Mouse (Mus musculus): ENCODE measurements around the gene Fam117b. TPM values are rescaled to one million over a fixed set of nuclear protein-coding genes. Genes with fewer than 3 reads are reported as not detected.

Gene Fam117b
- polyA plus RNA-seq, 1 experiment from 2014 or later = 4.0 TPM

DNA sequence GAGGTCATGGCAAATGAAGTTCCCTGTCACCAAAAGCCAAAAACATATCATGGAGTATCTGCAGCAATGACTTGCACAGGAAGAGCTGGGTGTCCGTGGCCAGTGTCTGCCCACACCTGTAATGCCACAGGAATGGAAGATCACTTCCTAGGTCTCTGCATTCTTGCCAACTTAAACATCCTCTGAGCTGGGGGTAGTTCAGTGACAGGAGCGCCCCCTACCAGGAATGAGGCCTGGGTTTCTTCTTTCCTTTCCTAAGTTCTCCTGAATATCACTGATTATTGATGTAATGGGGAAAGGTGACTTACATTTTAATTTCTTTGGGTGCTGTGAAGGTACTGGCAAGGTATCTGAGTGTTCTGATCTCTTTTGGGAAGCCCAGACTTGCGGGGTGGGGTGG lies 82.8 kb downstream of the Fam117b start:
- Histone ChIP-seq H3K27ac (ENCODE audit: low read length) (no peak overlapping the region), H3K9ac (ENCODE audit: low read length) (no peak overlapping the region)
- ATAC-seq (ENCODE audit: insufficient read depth, low FRiP score) = no peak

GRCm38 (mm10) chr1:59997352-59997751 lies 84.5 kb downstream of the Fam117b start:
- 35% methylated on average over 5 of the region's 5 CpGs for WGBS
- H3K4me1 ChIP-seq (ENCODE audit: control insufficient read depth, insufficient read depth, low read length) = peaks cover 4% of the 10 kb centered on the region; the same call in 1 of the 2 replicates
- ATAC-seq (ENCODE audit: insufficient read depth, low FRiP score) = no peak

More for the DNA sequence above, 82.8 kb downstream of the Fam117b start:
- Histone ChIP-seq H3K4me2 (ENCODE audit: low read depth, low read length) (no peak overlapping the region), H3K4me3 (replicated peaks; ENCODE audit: low read length) (no peak overlapping the region), H3K27me3 (ENCODE audit: control insufficient read depth, insufficient read depth, low read length) (no peaks in the 10 kb centered on the region), H3K36me3 (ENCODE audit: control insufficient read depth, insufficient read depth, low read length) (no peaks in the 10 kb centered on the region), H3K9me3 (replicated peaks; ENCODE audit: control insufficient read depth, low read length) (no peaks in the 10 kb centered on the region), H3K4me1 (ENCODE audit: control insufficient read depth, insufficient read depth, low read length) (peaks cover 4% of the 10 kb centered on the region; the same call in 1 of the 2 replicates)
- 47% methylated on average over 3 of the region's 3 CpGs for WGBS

DNA sequence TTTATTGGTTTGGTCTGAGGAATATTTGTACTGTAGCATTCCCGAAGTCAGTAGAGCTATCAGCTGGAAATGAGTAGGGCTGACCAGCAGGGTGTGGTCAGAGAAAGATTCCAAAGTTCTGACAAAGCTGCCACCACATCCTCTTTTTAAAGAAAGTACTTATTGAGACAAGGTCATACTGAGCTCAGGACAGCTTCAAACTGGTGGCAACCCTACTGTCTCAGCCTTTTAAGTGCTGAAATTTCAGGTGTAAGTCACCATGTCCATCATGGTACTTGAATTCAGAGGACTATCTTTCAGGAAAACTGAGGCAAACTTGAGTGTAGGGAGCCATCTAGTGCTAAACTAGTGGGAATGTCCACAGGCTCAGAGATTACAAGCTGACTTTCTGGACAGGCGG lies 87.5 kb downstream of the Fam117b start:
- WGBS = 32% methylated on average over 2 of the region's 2 CpGs
- Histone ChIP-seq H3K27me3 (ENCODE audit: control insufficient read depth, insufficient read depth, low read length) (no peaks in the 10 kb centered on the region), H3K9me3 (replicated peaks; ENCODE audit: control insufficient read depth, low read length) (no peaks in the 10 kb centered on the region), H3K27ac (ENCODE audit: low read length) (no peak overlapping the region), H3K4me1 (ENCODE audit: control insufficient read depth, insufficient read depth, low read length) (peaks cover 4% of the 10 kb centered on the region; the same call in 1 of the 2 replicates), H3K4me3 (replicated peaks; ENCODE audit: low read length) (no peak overlapping the region), H3K9ac (ENCODE audit: low read length) (no peak overlapping the region), H3K36me3 (ENCODE audit: control insufficient read depth, insufficient read depth, low read length) (no peaks in the 10 kb centered on the region), H3K4me2 (ENCODE audit: low read depth, low read length) (no peak overlapping the region)
- ATAC-seq (ENCODE audit: insufficient read depth, low FRiP score) = no peak

More at GRCm38 (mm10) chr1:59997352-59997751, 84.5 kb downstream of the Fam117b start:
- Histone ChIP-seq H3K27me3 (ENCODE audit: control insufficient read depth, insufficient read depth, low read length) (no peaks in the 10 kb centered on the region), H3K4me2 (ENCODE audit: low read depth, low read length) (no peak overlapping the region), H3K9ac (ENCODE audit: low read length) (no peak overlapping the region), H3K4me3 (replicated peaks; ENCODE audit: low read length) (no peak overlapping the region), H3K9me3 (replicated peaks; ENCODE audit: control insufficient read depth, low read length) (no peaks in the 10 kb centered on the region), H3K36me3 (ENCODE audit: control insufficient read depth, insufficient read depth, low read length) (no peaks in the 10 kb centered on the region), H3K27ac (ENCODE audit: low read length) (no peak overlapping the region)

DNA sequence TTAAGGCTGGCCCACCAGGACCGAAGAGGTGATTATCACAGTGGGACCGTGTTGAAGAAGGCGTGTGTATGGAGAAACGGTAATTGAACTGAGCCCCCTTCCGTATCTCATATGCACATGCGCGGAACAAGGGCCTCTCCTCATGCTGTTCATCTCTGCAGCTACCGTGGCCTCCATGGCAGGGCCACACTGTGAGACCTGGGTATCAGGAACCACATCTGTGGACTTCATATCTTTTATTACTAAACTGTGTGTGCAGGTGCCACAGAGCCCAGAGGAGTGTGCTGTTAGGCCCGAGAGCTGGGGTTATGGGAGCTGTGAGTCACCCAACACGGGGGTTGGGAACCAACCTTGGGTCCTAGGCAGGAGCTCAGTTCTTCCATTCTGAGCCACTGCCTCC lies 94.5 kb downstream of the Fam117b start:
- Histone ChIP-seq H3K4me1 (ENCODE audit: control insufficient read depth, insufficient read depth, low read length) (no peaks in the 10 kb centered on the region), H3K27ac (ENCODE audit: low read length) (no peak overlapping the region), H3K4me3 (replicated peaks; ENCODE audit: low read length) (no peak overlapping the region), H3K27me3 (ENCODE audit: control insufficient read depth, insufficient read depth, low read length) (no peaks in the 10 kb centered on the region), H3K9me3 (replicated peaks; ENCODE audit: control insufficient read depth, low read length) (no peaks in the 10 kb centered on the region), H3K4me2 (ENCODE audit: low read depth, low read length) (no peak overlapping the region), H3K36me3 (ENCODE audit: control insufficient read depth, insufficient read depth, low read length) (no peaks in the 10 kb centered on the region), H3K9ac (ENCODE audit: low read length) (no peak overlapping the region)
- 88% methylated on average over 10 of the region's 10 CpGs for WGBS
- no peak for ATAC-seq (ENCODE audit: insufficient read depth, low FRiP score)

DNA sequence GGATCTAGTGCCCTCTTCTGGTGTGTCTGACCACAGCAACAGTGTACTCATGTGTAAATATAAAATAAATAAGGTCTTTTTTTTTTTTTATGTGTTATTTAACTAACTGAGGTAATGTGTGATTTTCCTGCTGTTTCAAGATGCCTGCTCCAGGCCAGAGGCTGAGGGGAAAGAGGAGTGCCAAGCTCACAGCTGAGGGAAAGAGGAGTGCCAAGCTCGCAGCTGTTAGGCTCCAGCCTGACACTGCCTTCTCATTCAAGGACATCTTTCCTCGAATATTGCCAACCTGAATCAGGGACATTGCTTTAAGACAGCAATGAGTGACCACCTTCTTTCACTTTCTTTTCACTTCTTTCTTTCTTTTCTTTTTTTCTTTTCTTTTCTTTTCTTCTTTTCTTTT lies 95.9 kb downstream of the Fam117b start:
- Histone ChIP-seq H3K9me3 (replicated peaks; ENCODE audit: control insufficient read depth, low read length) (no peaks in the 10 kb centered on the region), H3K27ac (ENCODE audit: low read length) (no peak overlapping the region), H3K36me3 (ENCODE audit: control insufficient read depth, insufficient read depth, low read length) (no peaks in the 10 kb centered on the region), H3K4me2 (ENCODE audit: low read depth, low read length) (no peak overlapping the region), H3K4me1 (ENCODE audit: control insufficient read depth, insufficient read depth, low read length) (no peaks in the 10 kb centered on the region), H3K27me3 (ENCODE audit: control insufficient read depth, insufficient read depth, low read length) (no peaks in the 10 kb centered on the region), H3K4me3 (replicated peaks; ENCODE audit: low read length) (no peak overlapping the region), H3K9ac (ENCODE audit: low read length) (no peak overlapping the region)
- 87% methylated on average over 2 of the region's 2 CpGs for WGBS
- ATAC-seq (ENCODE audit: insufficient read depth, low FRiP score) = no peak

- Histone ChIP-seq H3K4me1 (ENCODE audit: control insufficient read depth, insufficient read depth, low read length) (no peaks in the 10 kb centered on the region), H3K4me2 (ENCODE audit: low read depth, low read length) (no peak overlapping the region), H3K9me3 (replicated peaks; ENCODE audit: control insufficient read depth, low read length) (no peaks in the 10 kb centered on the region), H3K27me3 (ENCODE audit: control insufficient read depth, insufficient read depth, low read length) (no peaks in the 10 kb centered on the region), H3K27ac (ENCODE audit: low read length) (no peak overlapping the region), H3K4me3 (replicated peaks; ENCODE audit: low read length) (no peak overlapping the region), H3K36me3 (ENCODE audit: control insufficient read depth, insufficient read depth, low read length) (no peaks in the 10 kb centered on the region), H3K9ac (ENCODE audit: low read length) (no peak overlapping the region)
- ATAC-seq (ENCODE audit: insufficient read depth, low FRiP score) = no peak
- 84% methylated on average over 10 of the region's 10 CpGs for WGBS
Measured at GRCm38 (mm10) chr1:60013779-60014178, 101.0 kb downstream of the Fam117b start.

- no peaks in the 10 kb centered on the region for H3K9me3 ChIP-seq (replicated peaks; ENCODE audit: control insufficient read depth, low read length)
- H3K4me2 ChIP-seq (ENCODE audit: low read depth, low read length) = no peak overlapping the region
- H3K27me3 ChIP-seq (ENCODE audit: control insufficient read depth, insufficient read depth, low read length) = no peaks in the 10 kb centered on the region
- ATAC-seq (ENCODE audit: insufficient read depth, low FRiP score) = no peak
- no peaks in the 10 kb centered on the region for H3K4me1 ChIP-seq (ENCODE audit: control insufficient read depth, insufficient read depth, low read length)
- no peak overlapping the region for H3K9ac ChIP-seq (ENCODE audit: low read length)
- 76% methylated on average over 6 of the region's 6 CpGs for WGBS
- no peaks in the 10 kb centered on the region for H3K36me3 ChIP-seq (ENCODE audit: control insufficient read depth, insufficient read depth, low read length)
- no peak overlapping the region for H3K4me3 ChIP-seq (replicated peaks; ENCODE audit: low read length)
- H3K27ac ChIP-seq (ENCODE audit: low read length) = no peak overlapping the region
Measured at GRCm38 (mm10) chr1:60015511-60015910, 102.7 kb downstream of the Fam117b start.

GRCm38 (mm10) chr1:60016136-60016611 lies 103.4 kb downstream of the Fam117b start:
- no peak for ATAC-seq (ENCODE audit: insufficient read depth, low FRiP score)
- Histone ChIP-seq H3K27ac (ENCODE audit: low read length) (no peak overlapping the region), H3K4me3 (replicated peaks; ENCODE audit: low read length) (no peak overlapping the region), H3K4me1 (ENCODE audit: control insufficient read depth, insufficient read depth, low read length) (no peaks in the 10 kb centered on the region), H3K9ac (ENCODE audit: low read length) (no peak overlapping the region), H3K4me2 (ENCODE audit: low read depth, low read length) (no peak overlapping the region), H3K36me3 (ENCODE audit: control insufficient read depth, insufficient read depth, low read length) (no peaks in the 10 kb centered on the region), H3K27me3 (ENCODE audit: control insufficient read depth, insufficient read depth, low read length) (no peaks in the 10 kb centered on the region), H3K9me3 (replicated peaks; ENCODE audit: control insufficient read depth, low read length) (no peaks in the 10 kb centered on the region)
- 70% methylated on average over 5 of the region's 5 CpGs for WGBS

DNA sequence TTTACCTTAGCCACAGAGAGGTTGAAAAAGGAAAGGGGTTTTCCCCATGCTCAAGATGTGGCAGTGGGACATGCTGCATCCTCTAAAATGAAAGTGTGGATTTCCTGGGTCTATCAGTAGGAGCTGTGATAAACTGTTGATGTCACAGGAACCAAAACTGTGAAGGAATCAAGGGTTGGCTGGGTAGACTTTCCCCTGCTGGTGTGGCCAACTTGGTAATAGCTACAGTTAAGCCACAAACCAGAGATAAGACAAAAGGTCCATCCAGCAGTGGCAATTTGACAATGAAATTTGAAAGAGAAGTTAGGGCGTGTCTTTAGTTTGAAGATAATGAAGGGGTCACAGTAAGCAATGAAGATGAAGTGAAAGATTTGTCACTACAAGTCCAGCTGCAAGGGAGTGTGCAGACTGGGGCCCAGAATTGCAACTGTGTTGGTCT lies 104.2 kb downstream of the Fam117b start:
- Histone ChIP-seq H3K4me2 (ENCODE audit: low read depth, low read length) (no peak overlapping the region), H3K4me3 (replicated peaks; ENCODE audit: low read length) (no peak overlapping the region), H3K27me3 (ENCODE audit: control insufficient read depth, insufficient read depth, low read length) (no peaks in the 10 kb centered on the region), H3K4me1 (ENCODE audit: control insufficient read depth, insufficient read depth, low read length) (no peaks in the 10 kb centered on the region), H3K36me3 (ENCODE audit: control insufficient read depth, insufficient read depth, low read length) (no peaks in the 10 kb centered on the region), H3K9ac (ENCODE audit: low read length) (no peak overlapping the region), H3K9me3 (replicated peaks; ENCODE audit: control insufficient read depth, low read length) (no peaks in the 10 kb centered on the region), H3K27ac (ENCODE audit: low read length) (no peak overlapping the region)
- no peak for ATAC-seq (ENCODE audit: insufficient read depth, low FRiP score)
- 86% methylated on average over 1 of the region's 1 CpGs for WGBS

Measured in stomach, embryonic 16.5 days (tissue).